In genomic region chr10:56841486-56841885, GRCm38 (mm10) we compare ENCODE assay signal across 9 mouse cellular contexts.
"Had no signal": no experiment of that assay in that cellular context is flagged by ENCODE, and none has a peak within 500 bp of the region (broad histone marks: within the 10 kb centered on the region; RNA-seq: fewer than 3 reads in every experiment).

No protein-coding gene starts in this region.

- DNase-seq: layer of hippocampus, adult 9-11 months; layer of hippocampus, postnatal 36 days; spleen, adult 18-20 months had no signal

- ATAC-seq: intestine, embryonic 16.5 days had no signal

- H3K4me3 ChIP-seq: kidney, embryonic 15.5 days; limb, embryonic 13.5 days; stomach, embryonic 15.5 days had no signal

- H3K9ac ChIP-seq: kidney, embryonic 15.5 days; limb, embryonic 13.5 days; liver, embryonic 14.5 days; stomach, embryonic 15.5 days had no signal

- H3K36me3 ChIP-seq: kidney, embryonic 15.5 days; limb, embryonic 13.5 days; stomach, embryonic 15.5 days had no signal

- H3K4me2 ChIP-seq: kidney, embryonic 15.5 days; limb, embryonic 13.5 days; midbrain, embryonic 11.5 days; stomach, embryonic 15.5 days had no signal

- H3K27me3 ChIP-seq: kidney, embryonic 15.5 days; limb, embryonic 13.5 days; stomach, embryonic 15.5 days had no signal

- H3K4me1 ChIP-seq: kidney, embryonic 15.5 days; stomach, embryonic 15.5 days had no signal

- H3K9me3 ChIP-seq: kidney, embryonic 15.5 days; limb, embryonic 13.5 days; stomach, embryonic 15.5 days had no signal

- H3K27ac ChIP-seq: kidney, embryonic 15.5 days; limb, embryonic 13.5 days; liver, embryonic 14.5 days; stomach, embryonic 15.5 days had no signal
